Mouse (Mus musculus): Measurements from ENCODE around the gene 1700021F07Rik. TPM values are rescaled to one million over a fixed set of nuclear protein-coding genes. Genes with fewer than 3 reads are reported as not detected.

The 1700021F07Rik gene
- polyA plus RNA-seq (2012) = not detected in 2 replicates

GRCm38 (mm10) chr2:173522376-173522775 lies at the start of gene 1700021F07Rik:
Gene 1700021F07Rik, plus strand, starts transcription at chr2:173522586.

Other genes with a start within 250 kb of the 1700021F07Rik start
- 4.8 and 6.6 TPM in 2 replicates for gene Pmepa1, start 246.1 kb upstream of the 1700021F07Rik start, polyA plus RNA-seq (2012)
- gene Ankrd60, start 55.8 kb downstream of the 1700021F07Rik start, polyA plus RNA-seq (2012) = not detected in 2 replicates
- gene Rab22a, start 137.2 kb downstream of the 1700021F07Rik start, polyA plus RNA-seq (2012) = 9.7 and 19.3 TPM in 2 replicates
- gene 1700010B08Rik, start 196.8 kb downstream of the 1700021F07Rik start, polyA plus RNA-seq (2012) = not detected in 2 replicates
- gene Vapb, start 214.9 kb downstream of the 1700021F07Rik start, polyA plus RNA-seq (2012) = 14.9 and 17.6 TPM in 2 replicates